Mouse (Mus musculus) adipocyte (in vitro differentiated cells): ENCODE measurements at regions not wholly inside any gene's neighbourhood (a gene's known extent, or its start where the extent isn't known, plus 50 kb on each side); places are given as distances from the start of the nearest gene placed in this dataset.

Experiments
- DNase-seq: peaks from one replicate; pipeline ENCODE4 v3.0.0-alpha.2; 2016; ENCODE audit warnings: low spot score

DNA sequence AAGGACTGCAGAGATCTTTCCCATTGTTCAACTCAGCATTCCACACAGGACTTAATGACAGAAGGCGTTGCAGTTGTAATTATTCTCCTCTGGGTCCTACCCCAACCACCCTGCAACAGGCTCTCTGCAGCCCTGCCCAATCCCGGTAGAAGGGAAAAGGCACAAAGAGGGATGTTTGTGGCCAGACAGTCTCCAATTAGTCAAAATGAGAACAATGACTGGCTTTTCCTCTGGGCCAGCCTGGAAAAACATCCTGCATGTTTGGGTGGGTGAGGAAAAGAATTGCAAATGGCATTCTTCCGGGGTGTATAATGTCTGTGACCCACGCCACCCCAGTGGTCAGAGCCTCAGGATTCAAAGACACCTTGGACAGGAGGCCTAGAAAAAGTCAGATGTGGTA is 168.8 kb upstream of the Spag17 start:
- DNase-seq = no peak

DNA sequence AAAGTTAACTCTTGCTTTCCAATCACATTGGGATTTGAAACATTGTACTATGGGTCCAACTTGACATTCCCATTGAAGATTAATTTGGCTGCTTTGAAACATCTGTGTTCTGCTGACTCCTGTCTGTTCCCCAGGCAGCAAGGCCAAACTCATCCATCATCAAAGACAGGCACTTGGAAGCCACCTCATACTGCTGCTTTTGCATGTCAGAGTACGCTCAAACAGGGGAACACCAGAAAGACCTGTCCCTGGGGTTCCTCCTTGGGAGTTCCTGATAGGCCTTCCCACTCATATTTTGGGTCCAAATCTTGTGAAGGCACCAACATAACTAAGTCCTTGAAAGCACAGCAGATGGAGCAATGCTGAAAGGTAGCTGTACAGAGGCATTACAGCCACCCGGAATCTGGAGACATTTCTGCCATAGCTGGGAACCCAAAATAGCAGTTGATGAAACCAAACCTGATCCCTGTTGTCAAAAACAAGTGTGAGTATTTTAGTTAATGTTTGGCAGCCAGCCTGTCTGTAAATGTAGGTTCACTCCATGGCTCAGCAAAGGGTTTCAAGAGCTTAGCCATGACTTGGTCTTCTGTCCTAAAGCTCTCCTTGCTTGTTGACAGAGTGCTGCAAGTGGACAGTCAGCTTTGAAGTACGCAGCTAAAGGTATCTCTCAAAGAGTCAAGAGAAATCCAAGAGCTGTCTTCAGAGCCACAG is 147.0 kb upstream of the Spag17 start:
- no peak for DNase-seq

DNA sequence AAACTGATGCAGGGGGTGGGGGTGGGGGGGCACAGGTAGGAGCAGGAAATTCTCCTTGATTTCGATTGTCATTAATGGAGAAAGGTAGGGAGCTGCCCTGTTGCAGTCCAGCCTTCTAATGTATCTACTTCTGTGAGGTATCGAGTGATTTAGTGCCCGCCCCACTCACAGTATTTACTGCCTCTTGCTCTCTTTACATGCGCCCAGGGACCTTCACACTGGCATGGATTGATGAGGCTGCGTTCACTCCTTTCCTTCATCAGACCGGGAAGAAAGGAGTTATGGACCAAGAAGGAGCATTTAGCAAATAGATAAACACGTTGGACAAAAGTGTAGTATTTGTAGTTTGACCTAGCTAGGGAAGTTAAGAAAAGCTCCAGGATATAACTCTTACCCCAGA is 145.6 kb upstream of the Spag17 start:
- DNase-seq = no peak

DNA sequence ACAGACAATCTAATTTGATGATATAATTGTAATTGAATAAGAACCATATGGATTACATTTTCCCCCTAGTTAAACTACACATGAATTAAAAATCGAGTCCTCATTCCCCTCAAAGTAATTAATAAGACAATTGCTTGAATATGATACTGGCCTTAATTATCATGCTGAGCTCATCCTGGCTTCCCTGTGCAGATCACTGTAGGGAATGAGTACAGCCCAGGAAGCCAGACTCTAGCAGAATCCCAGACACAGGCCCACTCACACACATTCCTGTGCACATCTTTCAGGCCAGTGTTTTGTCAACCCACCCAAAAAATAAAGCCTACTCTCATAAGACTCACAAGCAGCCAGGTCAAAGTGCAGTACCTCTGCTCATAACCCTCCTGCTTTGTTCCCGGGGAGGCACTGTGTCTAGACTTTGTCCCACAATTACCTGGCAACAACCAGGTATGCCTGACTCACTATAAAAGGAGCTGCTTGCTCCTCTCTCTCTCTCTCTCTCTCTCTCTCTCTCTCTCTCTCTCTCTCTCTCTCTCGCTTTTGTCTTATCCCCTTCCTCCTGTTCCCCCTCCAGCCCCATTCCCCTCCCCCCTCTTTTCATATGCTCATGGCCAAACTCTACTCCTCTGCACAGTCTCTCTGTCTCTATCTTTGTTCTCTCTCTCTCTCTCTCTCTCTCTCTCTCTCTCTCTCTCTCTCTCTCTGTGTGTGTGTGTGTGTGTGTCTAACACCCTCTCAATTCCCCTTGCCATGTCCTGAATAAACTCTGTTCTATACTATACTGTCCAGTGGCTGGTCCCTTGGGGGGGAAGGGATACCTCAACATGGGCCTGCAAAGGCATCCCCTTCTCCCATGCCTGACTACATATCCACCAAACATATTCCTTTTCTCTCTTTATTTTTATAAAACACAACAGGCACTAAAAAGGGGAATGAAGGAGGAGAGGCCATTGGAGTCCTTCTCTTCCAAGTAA is 143.7 kb upstream of the Spag17 start:
- DNase-seq = no peak

DNA sequence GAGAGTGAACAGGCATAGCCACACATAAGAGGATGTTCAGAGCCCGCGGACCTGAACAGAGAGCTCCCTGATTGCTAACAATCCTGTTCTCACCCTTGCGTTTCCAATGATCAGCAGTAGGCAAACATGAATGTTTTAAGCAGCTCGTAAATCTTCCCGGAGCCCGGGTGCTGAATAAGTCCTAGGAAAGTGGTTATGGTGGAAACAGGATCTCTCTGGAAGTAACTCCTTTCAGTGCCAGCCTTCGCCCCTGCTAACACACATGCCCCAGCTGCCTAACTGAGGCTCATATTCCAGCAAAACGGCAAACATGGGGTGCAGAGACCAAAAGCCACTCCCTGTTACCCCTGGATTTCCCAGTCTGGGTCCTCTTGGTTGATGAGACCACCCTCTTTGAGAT is 135.5 kb upstream of the Spag17 start:
- no peak for DNase-seq

DNA sequence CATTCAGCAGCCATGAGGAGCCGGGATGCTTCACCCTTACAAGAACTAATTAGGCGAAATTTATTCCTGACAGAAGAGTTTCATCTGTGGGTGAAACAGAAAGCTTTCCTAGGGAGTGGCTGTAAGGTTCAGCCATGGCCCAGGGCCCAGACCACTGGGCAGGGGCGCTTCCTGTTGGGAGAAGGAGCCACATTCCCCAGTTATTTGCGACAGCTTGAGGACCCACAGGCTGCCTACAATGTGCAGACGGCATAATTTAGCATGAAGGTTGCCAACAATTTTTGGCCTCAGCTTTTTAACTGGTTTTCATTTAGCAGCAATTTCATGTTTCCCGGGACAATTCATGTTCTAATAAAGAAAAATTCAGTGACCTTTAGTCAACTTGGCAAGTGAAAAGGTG is 106.7 kb upstream of the Spag17 start:
- DNase-seq = no peak

DNA sequence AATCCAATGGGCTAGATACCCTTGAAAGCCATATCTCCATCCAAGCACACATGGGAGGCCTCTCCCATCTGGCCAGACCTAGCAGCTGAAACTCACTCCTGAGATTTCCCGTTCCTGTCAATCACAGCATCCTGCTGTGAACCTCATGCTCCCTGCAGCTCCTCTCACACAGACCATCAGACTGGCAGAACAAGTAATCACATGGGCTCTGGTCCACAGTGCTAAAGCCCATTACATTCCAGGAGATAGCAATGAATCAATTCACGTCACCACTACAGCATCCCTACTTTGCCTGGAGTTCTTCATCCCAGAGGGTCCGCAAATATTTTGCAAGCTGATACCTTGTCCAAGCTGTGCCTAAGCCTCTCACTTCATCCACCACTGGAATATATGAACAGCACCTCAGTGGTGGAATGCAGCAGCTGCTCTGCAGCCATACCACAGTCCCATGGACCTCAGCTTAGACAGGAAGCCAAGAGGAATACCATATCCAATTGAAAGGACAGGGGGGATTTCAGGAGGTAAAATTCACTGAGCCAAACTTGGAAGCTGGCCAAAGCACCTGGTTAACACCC is 99.2 kb upstream of the Spag17 start:
- DNase-seq = no peak

DNA sequence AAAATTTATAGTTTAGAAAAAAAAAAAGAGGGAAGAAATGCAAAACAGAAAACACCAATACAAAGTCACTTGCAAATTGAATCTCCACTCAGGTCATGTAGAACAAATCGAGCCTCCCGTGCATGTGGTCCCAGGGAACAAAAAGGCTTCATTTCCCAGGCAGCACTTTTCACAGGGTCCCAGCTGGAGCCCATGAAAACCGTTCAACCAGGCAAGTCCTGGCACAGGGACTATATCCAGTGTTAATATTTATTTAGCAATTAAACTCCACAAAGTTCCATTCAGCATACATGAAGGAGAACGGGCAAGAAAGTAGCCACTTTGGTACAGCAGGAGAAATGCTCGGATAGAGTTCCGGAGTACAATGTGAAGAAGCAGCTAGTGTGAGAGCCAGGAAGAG is 93.9 kb upstream of the Spag17 start:
- no peak for DNase-seq

DNA sequence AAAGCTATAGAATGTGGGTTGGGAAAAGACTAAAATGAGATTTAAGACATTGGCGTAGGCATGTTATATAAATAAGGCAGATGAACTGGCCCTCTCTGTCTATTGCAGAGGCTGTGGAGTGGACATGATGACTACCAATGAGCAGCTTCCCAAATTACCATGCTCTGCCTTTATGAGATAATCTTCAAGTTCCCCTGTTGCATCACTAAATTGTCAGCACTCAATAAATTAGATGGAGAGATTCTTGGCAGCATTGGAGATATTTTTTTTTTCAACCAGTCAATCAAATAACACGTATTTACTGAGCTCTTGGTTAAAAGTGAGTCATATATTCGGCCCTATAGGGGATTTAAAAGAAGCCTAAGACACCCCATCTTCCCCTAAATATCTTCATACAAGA is 91.6 kb upstream of the Spag17 start:
- DNase-seq = peak; percentile 5

DNA sequence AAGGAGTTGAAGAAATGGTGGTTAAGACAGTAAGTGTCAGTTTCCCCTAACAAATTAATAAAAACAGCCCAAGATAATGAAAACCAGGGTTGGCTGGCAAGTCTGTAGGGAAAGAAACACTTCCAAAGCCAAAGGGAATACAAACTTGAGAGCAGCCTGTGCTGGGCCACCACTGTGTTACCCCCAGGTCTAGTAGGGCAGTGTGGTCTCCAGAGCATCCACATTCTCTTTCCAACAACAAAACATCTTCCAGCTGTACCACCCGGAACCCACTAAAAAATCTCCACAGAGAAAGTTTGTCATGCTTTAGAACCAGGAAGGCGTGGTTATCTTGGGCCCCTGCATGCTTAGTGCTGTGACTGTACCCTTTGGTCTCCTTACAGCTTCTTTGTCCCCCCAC is 89.4 kb upstream of the Spag17 start:
- DNase-seq = no peak

DNA sequence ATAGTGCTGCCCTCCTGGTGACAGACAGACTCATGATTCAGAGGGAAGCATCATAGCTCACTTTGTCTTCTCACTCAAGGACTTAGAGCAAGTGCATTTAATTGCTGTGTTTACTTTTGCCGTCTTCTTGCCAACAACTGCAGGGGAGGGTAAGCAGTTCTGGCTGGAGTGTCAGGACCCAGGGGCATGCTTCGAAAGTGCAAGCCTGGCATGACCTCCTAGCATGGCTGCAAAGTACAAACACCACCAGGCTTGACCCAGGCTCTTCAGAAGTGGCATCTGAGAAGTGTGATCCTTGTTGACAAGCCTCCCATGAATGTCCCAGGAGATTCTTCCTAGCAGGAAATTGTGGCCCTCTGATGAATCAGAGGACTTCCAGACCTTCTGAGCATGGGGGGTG is 87.4 kb upstream of the Spag17 start:
- no peak for DNase-seq

DNA sequence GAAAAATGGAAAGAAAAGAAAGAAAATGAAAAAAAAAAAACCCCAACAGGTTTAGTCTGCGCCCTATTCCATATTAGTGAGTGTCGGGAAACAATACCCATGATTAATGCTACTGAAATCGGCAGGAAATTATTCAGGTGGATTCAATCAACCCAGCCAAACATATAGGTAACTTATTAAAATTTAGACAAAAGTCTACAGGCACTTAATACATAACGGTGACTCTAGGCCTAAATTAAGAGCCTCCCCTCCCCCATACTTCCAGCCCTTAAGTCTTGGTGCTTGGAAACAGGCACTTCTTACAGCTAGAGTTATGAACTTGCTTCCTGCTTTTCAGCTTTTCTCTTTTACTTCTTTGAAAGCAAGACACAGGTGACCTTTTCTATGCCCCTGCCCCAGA is 74.7 kb upstream of the Spag17 start:
- no peak for DNase-seq

DNA sequence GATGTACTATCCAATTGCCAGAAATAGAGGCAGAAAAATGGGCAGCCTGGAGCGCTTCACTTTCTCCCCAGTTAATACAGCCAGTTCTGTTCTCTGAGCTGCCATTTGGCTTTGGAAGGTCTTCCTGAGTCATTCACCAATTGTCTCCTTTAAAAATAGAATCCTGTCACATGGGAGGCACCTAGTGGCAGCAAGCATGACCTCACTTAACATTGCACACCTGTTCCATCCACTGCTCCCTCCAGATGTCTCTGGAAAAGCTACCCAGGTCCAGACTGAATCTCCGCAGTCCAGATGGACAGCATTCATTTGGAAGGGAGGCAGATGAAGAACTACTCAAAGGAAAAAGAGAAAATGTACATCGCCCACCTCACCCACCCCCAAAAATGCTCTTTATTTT is 73.9 kb upstream of the Spag17 start:
- no peak for DNase-seq

DNA sequence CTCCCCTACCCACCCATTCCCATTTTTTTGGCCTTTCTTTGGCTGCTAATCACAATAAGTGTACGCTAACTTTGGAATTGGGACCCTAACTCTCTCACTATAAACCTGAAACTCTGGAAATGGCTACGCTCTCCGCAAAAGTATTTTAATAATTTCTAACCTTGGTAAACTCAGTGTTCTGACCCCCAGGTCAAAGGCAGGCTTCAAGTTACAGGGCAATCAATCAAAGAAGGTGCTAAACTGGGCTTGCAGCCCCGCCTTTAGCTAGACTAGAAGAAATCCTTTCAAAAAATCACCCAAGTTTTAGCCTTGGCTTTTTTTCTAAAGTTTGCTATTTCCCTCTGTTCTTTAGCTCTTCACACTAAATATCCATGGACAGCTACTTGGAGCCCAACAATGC is 72.4 kb upstream of the Spag17 start:
- no peak for DNase-seq

DNA sequence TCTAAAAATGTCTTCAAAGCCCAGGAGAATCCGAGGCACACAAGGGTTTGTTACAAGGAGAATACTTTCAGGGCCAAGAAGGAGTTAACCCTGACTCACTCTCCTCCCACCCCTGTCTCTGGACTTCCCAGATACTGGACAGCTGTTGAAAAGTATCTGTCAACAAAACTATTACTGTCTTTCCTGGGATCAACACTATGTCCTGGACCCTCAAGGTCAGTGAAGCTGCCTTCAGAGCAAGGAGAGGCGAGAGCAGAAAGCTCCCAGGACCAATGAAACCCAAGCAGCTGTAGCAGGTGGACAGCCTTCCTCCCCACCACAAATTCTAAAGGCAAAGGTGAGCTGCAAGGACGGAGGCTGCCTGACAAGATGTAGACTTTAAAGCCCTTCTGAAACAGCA is 70.1 kb upstream of the Spag17 start:
- no peak for DNase-seq

DNA sequence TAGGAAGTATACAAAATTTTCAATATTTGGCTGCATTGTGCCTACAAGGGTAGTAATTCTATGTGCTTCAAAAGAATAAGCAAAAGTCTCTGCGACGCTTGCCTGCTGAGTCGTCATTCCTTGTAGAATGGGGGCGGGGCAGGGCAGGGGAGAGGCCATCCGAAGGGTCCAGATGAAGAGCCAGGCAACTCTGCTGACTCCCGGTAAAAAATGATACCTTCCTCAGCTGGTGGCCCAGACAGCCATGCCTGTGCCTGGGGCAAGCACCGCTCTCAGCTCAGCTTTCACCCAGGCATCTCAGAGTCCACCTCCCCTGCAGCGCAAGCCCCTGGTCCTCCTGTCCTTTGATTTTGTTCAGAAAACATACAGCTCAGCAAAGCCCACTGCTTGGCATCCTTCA is 67.2 kb upstream of the Spag17 start:
- DNase-seq = no peak

DNA sequence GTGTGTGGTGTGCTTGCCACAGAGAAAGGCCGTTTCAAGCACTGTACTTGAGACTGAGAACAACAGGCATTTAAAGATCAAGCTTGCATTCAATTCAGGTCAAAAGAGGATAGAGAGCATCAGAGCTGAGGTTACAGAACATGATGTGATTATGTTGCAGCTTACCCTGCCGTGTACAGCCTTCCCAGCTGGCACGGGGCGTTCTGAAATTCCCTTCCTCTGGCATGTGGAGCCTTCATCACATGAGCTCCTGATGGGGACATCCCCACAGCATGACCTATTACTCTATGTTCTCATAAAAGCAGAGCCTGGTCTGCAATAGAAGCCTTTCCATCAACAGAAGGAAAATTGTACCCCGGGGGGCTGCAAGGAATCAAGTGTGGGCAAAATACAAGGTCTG is 62.5 kb upstream of the Spag17 start:
- no peak for DNase-seq

DNA sequence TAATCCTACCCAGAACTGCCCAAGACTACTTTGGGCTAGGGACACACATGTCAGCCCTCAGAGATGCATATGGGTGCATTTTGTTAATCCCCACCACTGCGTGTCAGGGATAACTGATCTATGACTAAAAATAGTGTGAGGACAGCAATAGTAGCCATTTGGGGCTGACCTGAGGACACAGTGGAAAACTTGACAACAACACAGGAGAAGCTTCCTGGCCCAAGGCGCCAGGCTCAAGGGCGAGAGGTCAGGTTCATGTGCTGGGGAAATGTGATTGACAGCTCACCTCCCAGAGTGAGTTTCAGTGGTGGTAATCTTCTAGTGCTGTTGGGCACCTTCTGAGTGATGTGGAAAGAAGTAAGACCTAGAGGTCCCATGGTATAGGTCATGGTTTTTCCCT is 62.0 kb upstream of the Spag17 start:
- no peak for DNase-seq
